Mouse (Mus musculus): Measurements from ENCODE around the gene Men1. TPM values are rescaled to one million over a fixed set of nuclear protein-coding genes. Genes with fewer than 3 reads are reported as not detected.

Gene Men1
- polyA plus RNA-seq, 1 experiment: 28.1 TPM

- no peak for TF ChIP-seq CTCF (IDR thresholded peaks at IDR 0.05; ENCODE audit: low read depth, low read length)
- TF ChIP-seq POLR2A (IDR thresholded peaks at IDR 0.05; ENCODE audit: borderline replicate concordance, low read depth, low read length): no peak
- Histone ChIP-seq H3K4me3 (ENCODE audit: insufficient read depth, low read length) (no peak overlapping the region), H3K27ac (ENCODE audit: insufficient read depth, low read depth, low read length) (no peak overlapping the region), H3K4me1 (ENCODE audit: control insufficient read depth, insufficient read depth, low read length) (peaks cover 13% of the 10 kb centered on the region)
Observed at GRCm38 (mm10) chr19:6343996-6344395, 9.2 kb downstream of the Men1 start.

GRCm38 (mm10) chr19:6346023-6346422 lies 11.2 kb downstream of the Men1 start:
- no peak overlapping the region for H3K27ac ChIP-seq (ENCODE audit: insufficient read depth, low read depth, low read length)
- H3K4me3 ChIP-seq (ENCODE audit: insufficient read depth, low read length): no peak overlapping the region
- TF ChIP-seq POLR2A (IDR thresholded peaks at IDR 0.05; ENCODE audit: borderline replicate concordance, low read depth, low read length) (no peak), CTCF (IDR thresholded peaks at IDR 0.05; ENCODE audit: low read depth, low read length) (no peak)
- H3K4me1 ChIP-seq (ENCODE audit: control insufficient read depth, insufficient read depth, low read length): peaks cover 5% of the 10 kb centered on the region; the same call in 1 of the 2 replicates

GRCm38 (mm10) chr19:6346661-6347060 lies 11.9 kb downstream of the Men1 start:
- peaks cover 5% of the 10 kb centered on the region; the same call in 1 of the 2 replicates for H3K4me1 ChIP-seq (ENCODE audit: control insufficient read depth, insufficient read depth, low read length)
- TF ChIP-seq CTCF (IDR thresholded peaks at IDR 0.05; ENCODE audit: low read depth, low read length): no peak
- TF ChIP-seq POLR2A (IDR thresholded peaks at IDR 0.05; ENCODE audit: borderline replicate concordance, low read depth, low read length): no peak
- H3K4me3 ChIP-seq (ENCODE audit: insufficient read depth, low read length): no peak overlapping the region
- H3K27ac ChIP-seq (ENCODE audit: insufficient read depth, low read depth, low read length): no peak overlapping the region

GRCm38 (mm10) chr19:6347615-6348014 lies 12.8 kb downstream of the Men1 start:
- no peak overlapping the region for H3K4me3 ChIP-seq (ENCODE audit: insufficient read depth, low read length)
- H3K27ac ChIP-seq (ENCODE audit: insufficient read depth, low read depth, low read length): no peak overlapping the region
- peaks cover 9% of the 10 kb centered on the region for H3K4me1 ChIP-seq (ENCODE audit: control insufficient read depth, insufficient read depth, low read length)
- TF ChIP-seq CTCF (IDR thresholded peaks at IDR 0.05; ENCODE audit: low read depth, low read length) (no peak), POLR2A (IDR thresholded peaks at IDR 0.05; ENCODE audit: borderline replicate concordance, low read depth, low read length) (no peak)

GRCm38 (mm10) chr19:6348717-6349116 lies 13.9 kb downstream of the Men1 start:
- Histone ChIP-seq H3K27ac (ENCODE audit: insufficient read depth, low read depth, low read length) (no peak overlapping the region), H3K4me1 (ENCODE audit: control insufficient read depth, insufficient read depth, low read length) (peaks cover 9% of the 10 kb centered on the region), H3K4me3 (ENCODE audit: insufficient read depth, low read length) (no peak overlapping the region)
- no peak for TF ChIP-seq POLR2A (IDR thresholded peaks at IDR 0.05; ENCODE audit: borderline replicate concordance, low read depth, low read length)
- TF ChIP-seq CTCF (IDR thresholded peaks at IDR 0.05; ENCODE audit: low read depth, low read length): no peak

GRCm38 (mm10) chr19:6349215-6349983 lies 14.6 kb downstream of the Men1 start:
- no peak overlapping the region for H3K27ac ChIP-seq (ENCODE audit: insufficient read depth, low read depth, low read length)
- TF ChIP-seq POLR2A (IDR thresholded peaks at IDR 0.05; ENCODE audit: borderline replicate concordance, low read depth, low read length) (no peak), CTCF (IDR thresholded peaks at IDR 0.05; ENCODE audit: low read depth, low read length) (no peak)
- peaks cover 9% of the 10 kb centered on the region for H3K4me1 ChIP-seq (ENCODE audit: control insufficient read depth, insufficient read depth, low read length)
- no peak overlapping the region for H3K4me3 ChIP-seq (ENCODE audit: insufficient read depth, low read length)

- no peak overlapping the region for H3K27ac ChIP-seq (ENCODE audit: insufficient read depth, low read depth, low read length)
- H3K4me1 ChIP-seq (ENCODE audit: control insufficient read depth, insufficient read depth, low read length): peaks cover 7% of the 10 kb centered on the region
- no peak overlapping the region for H3K4me3 ChIP-seq (ENCODE audit: insufficient read depth, low read length)
- no peak for TF ChIP-seq POLR2A (IDR thresholded peaks at IDR 0.05; ENCODE audit: borderline replicate concordance, low read depth, low read length)
Observed at GRCm38 (mm10) chr19:6351431-6352106, 16.8 kb downstream of the Men1 start.

- no peak for TF ChIP-seq CTCF (IDR thresholded peaks at IDR 0.05; ENCODE audit: low read depth, low read length)
- TF ChIP-seq POLR2A (IDR thresholded peaks at IDR 0.05; ENCODE audit: borderline replicate concordance, low read depth, low read length): no peak
- Histone ChIP-seq H3K27ac (ENCODE audit: insufficient read depth, low read depth, low read length) (no peak overlapping the region), H3K4me3 (ENCODE audit: insufficient read depth, low read length) (no peak overlapping the region), H3K4me1 (ENCODE audit: control insufficient read depth, insufficient read depth, low read length) (peaks cover 7% of the 10 kb centered on the region)
Observed at GRCm38 (mm10) chr19:6352107-6352505, 17.3 kb downstream of the Men1 start.

GRCm38 (mm10) chr19:6354030-6354429 lies 19.3 kb downstream of the Men1 start:
- H3K4me3 ChIP-seq (ENCODE audit: insufficient read depth, low read length): no peak overlapping the region
- H3K4me1 ChIP-seq (ENCODE audit: control insufficient read depth, insufficient read depth, low read length): peaks cover 7% of the 10 kb centered on the region
- no peak overlapping the region for H3K27ac ChIP-seq (ENCODE audit: insufficient read depth, low read depth, low read length)
- TF ChIP-seq CTCF (IDR thresholded peaks at IDR 0.05; ENCODE audit: low read depth, low read length) (no peak), POLR2A (IDR thresholded peaks at IDR 0.05; ENCODE audit: borderline replicate concordance, low read depth, low read length) (no peak)

GRCm38 (mm10) chr19:6361291-6361690 lies 26.5 kb downstream of the Men1 start:
- H3K4me3 ChIP-seq (ENCODE audit: insufficient read depth, low read length): no peak overlapping the region
- H3K4me1 ChIP-seq (ENCODE audit: control insufficient read depth, insufficient read depth, low read length): peaks cover 8% of the 10 kb centered on the region
- TF ChIP-seq CTCF (IDR thresholded peaks at IDR 0.05; ENCODE audit: low read depth, low read length) (no peak), POLR2A (IDR thresholded peaks at IDR 0.05; ENCODE audit: borderline replicate concordance, low read depth, low read length) (no peak)
- no peak overlapping the region for H3K27ac ChIP-seq (ENCODE audit: insufficient read depth, low read depth, low read length)
